Mouse (Mus musculus) intestine, embryonic 16.5 days (tissue): ENCODE measurements around the gene Mrc2. TPM values are rescaled to one million over a fixed set of nuclear protein-coding genes. Genes with fewer than 3 reads are reported as not detected.

Source experiments
- ATAC-seq: fragments of 200-750 bp; cut with Nextera tagmentation; 2 replicates; pipeline ENCODE4 v1.8.0; 2017; ENCODE audit warnings: moderate TSS enrichment, moderate library complexity
- H3K27ac ChIP-seq: fragments of 300-500 bp; sonication (generic); 2 replicates; pipeline ENCODE4 v1.5.1; 2014; ENCODE audit warnings: mild to moderate bottlenecking, low read length
- H3K27me3 ChIP-seq: fragments of 300-500 bp; sonication (generic); replicated peaks from 2 replicates; pipeline ENCODE4 v1.6.1; 2014; ENCODE audit warnings: low read length, control low read depth, mixed read lengths; ENCODE audit not compliant: control insufficient read depth, insufficient read depth
- H3K36me3 ChIP-seq: fragments of 300-500 bp; sonication (generic); 2 replicates; pipeline ENCODE4 v1.6.1; 2014; ENCODE audit warnings: low read length, control low read depth; ENCODE audit not compliant: control insufficient read depth, insufficient read depth
- H3K4me1 ChIP-seq: fragments of 300-500 bp; sonication (generic); 2 replicates; pipeline ENCODE4 v1.6.1; 2014; ENCODE audit warnings: low read length, control low read depth, mixed read lengths; ENCODE audit not compliant: control insufficient read depth, insufficient read depth
- H3K4me2 ChIP-seq: fragments of 300-500 bp; sonication (generic); 2 replicates; pipeline ENCODE4 v1.6.1; 2014; ENCODE audit warnings: low read depth, low read length, control low read depth
- H3K4me3 ChIP-seq: fragments of 300-500 bp; sonication (generic); 2 replicates; pipeline ENCODE4 v1.5.1; 2014; ENCODE audit warnings: mild to moderate bottlenecking, low read length
- H3K9ac ChIP-seq: fragments of 300-500 bp; sonication (generic); 2 replicates; pipeline ENCODE4 v1.6.1; 2014; ENCODE audit warnings: low read depth, low read length
- H3K9me3 ChIP-seq: fragments of 300-500 bp; sonication (generic); 2 replicates; pipeline ENCODE4 v1.6.1; 2016; ENCODE audit warnings: low read length, control low read depth; ENCODE audit not compliant: control insufficient read depth
- WGBS: fragments of 180-500 bp; shearing (Covaris S2); extraction: QIAGEN DNeasy Blood & Tissue Kit; methylation state at CpG from one replicate; pipeline ENCODE4 v1.1.7; 2014; 5-methylcytosine and 5-hydroxymethylcytosine counted together
- polyA plus RNA-seq: library from polyadenylated mRNA; unstranded; fragments of >200 nt; fragmentation: Nextera tagmentation; extraction: Ambion mirVana; gene quantifications from 2 replicates; pipeline ENCODE4 v1.2.1, GENCODE M21; 2015

The Mrc2 gene
- polyA plus RNA-seq, 1 experiment from 2014 or later, result 6.9 TPM

- H3K4me1 ChIP-seq, result 0 out of 2 replicates have a peak, but pooled peaks cover 4% of the 10 kb centered on the region
- no peaks in the 10 kb centered on the region for H3K27me3 ChIP-seq
- 57% methylated on average over 8 of the region's 8 CpGs for WGBS
- no peak overlapping the region for H3K9ac ChIP-seq
- no peaks in the 10 kb centered on the region for H3K36me3 ChIP-seq
- H3K4me3 ChIP-seq, result no peak overlapping the region
- peak; percentile 26; the same call in 1 of the 2 replicates for ATAC-seq
- no peak overlapping the region for H3K27ac ChIP-seq
- H3K4me2 ChIP-seq, result no peak overlapping the region
- no peaks in the 10 kb centered on the region for H3K9me3 ChIP-seq
These were observed 41.6 kb downstream of the Mrc2 start for GRCm38 (mm10) chr11:105333867-105334670.

- no peak for ATAC-seq
- no peaks in the 10 kb centered on the region for H3K27me3 ChIP-seq
- H3K9ac ChIP-seq, result no peak overlapping the region
- no peak overlapping the region for H3K4me3 ChIP-seq
- H3K36me3 ChIP-seq, result no peaks in the 10 kb centered on the region
- H3K4me2 ChIP-seq, result no peak overlapping the region
- no peak overlapping the region for H3K27ac ChIP-seq
- H3K9me3 ChIP-seq, result no peaks in the 10 kb centered on the region
- WGBS, result 76% methylated on average over 12 of the region's 12 CpGs
- H3K4me1 ChIP-seq, result no peaks in the 10 kb centered on the region
These were observed 46.4 kb downstream of the Mrc2 start for GRCm38 (mm10) chr11:105338596-105339390.

GRCm38 (mm10) chr11:105345284-105345683, 52.8 kb downstream of the Mrc2 start:
- peaks cover 3% of the 10 kb centered on the region; the same call in 1 of the 2 replicates for H3K36me3 ChIP-seq
- no peaks in the 10 kb centered on the region for H3K27me3 ChIP-seq
- H3K27ac ChIP-seq, result no peak overlapping the region
- peaks cover 8% of the 10 kb centered on the region for H3K4me1 ChIP-seq
- H3K9ac ChIP-seq, result no peak overlapping the region
- no peak overlapping the region for H3K4me3 ChIP-seq
- WGBS, result 87% methylated on average over 2 of the region's 2 CpGs
- no peak overlapping the region for H3K4me2 ChIP-seq
- H3K9me3 ChIP-seq, result no peaks in the 10 kb centered on the region
- no peak for ATAC-seq

- ATAC-seq, result peak; percentile 75
- H3K4me3 ChIP-seq, result no peak overlapping the region
- 60% methylated on average over 28 of the region's 28 CpGs for WGBS
- no peaks in the 10 kb centered on the region for H3K27me3 ChIP-seq
- H3K4me1 ChIP-seq, result peaks cover 16% of the 10 kb centered on the region
- H3K36me3 ChIP-seq, result peaks cover 3% of the 10 kb centered on the region; the same call in 1 of the 2 replicates
- H3K9me3 ChIP-seq, result no peaks in the 10 kb centered on the region
- no peak overlapping the region for H3K27ac ChIP-seq
- 0 out of 2 replicates have a peak overlapping the region, but pooled peaks have one; percentile 25 for H3K4me2 ChIP-seq
- peak overlapping the region; percentile 29; the same call in 1 of the 2 replicates for H3K9ac ChIP-seq
These were observed 55.0 kb downstream of the Mrc2 start for GRCm38 (mm10) chr11:105347162-105348161.

GRCm38 (mm10) chr11:105348495-105348982, 56.1 kb downstream of the Mrc2 start:
- H3K4me2 ChIP-seq, result no peak overlapping the region
- no peaks in the 10 kb centered on the region for H3K9me3 ChIP-seq
- peaks cover 27% of the 10 kb centered on the region for H3K4me1 ChIP-seq
- H3K4me3 ChIP-seq, result no peak overlapping the region
- no peak overlapping the region for H3K27ac ChIP-seq
- H3K27me3 ChIP-seq, result no peaks in the 10 kb centered on the region
- 88% methylated on average over 9 of the region's 9 CpGs for WGBS
- no peak overlapping the region for H3K9ac ChIP-seq
- no peak for ATAC-seq
- peaks cover 3% of the 10 kb centered on the region; the same call in 1 of the 2 replicates for H3K36me3 ChIP-seq

GRCm38 (mm10) chr11:105349780-105350324, 57.4 kb downstream of the Mrc2 start:
- H3K27me3 ChIP-seq, result no peaks in the 10 kb centered on the region
- no peak overlapping the region for H3K27ac ChIP-seq
- peaks cover 33% of the 10 kb centered on the region for H3K4me1 ChIP-seq
- no peaks in the 10 kb centered on the region for H3K9me3 ChIP-seq
- no peak for ATAC-seq
- H3K36me3 ChIP-seq, result peaks cover 3% of the 10 kb centered on the region; the same call in 1 of the 2 replicates
- no peak overlapping the region for H3K9ac ChIP-seq
- 92% methylated on average over 19 of the region's 19 CpGs for WGBS
- no peak overlapping the region for H3K4me2 ChIP-seq
- H3K4me3 ChIP-seq, result no peak overlapping the region

- Histone ChIP-seq H3K9ac (no peak overlapping the region), H3K27ac (no peak overlapping the region), H3K4me2 (no peak overlapping the region), H3K9me3 (no peaks in the 10 kb centered on the region), H3K36me3 (peaks cover 3% of the 10 kb centered on the region; the same call in 1 of the 2 replicates), H3K4me1 (peaks cover 34% of the 10 kb centered on the region), H3K4me3 (no peak overlapping the region), H3K27me3 (no peaks in the 10 kb centered on the region)
- 88% methylated on average over 7 of the region's 7 CpGs for WGBS
- ATAC-seq, result no peak
These were observed 58.2 kb downstream of the Mrc2 start for GRCm38 (mm10) chr11:105350643-105351042.

- Histone ChIP-seq H3K27ac (peak overlapping the region; percentile 60; the same call in 1 of the 2 replicates), H3K27me3 (no peaks in the 10 kb centered on the region), H3K4me3 (no peak overlapping the region), H3K4me2 (no peak overlapping the region), H3K9me3 (no peaks in the 10 kb centered on the region), H3K36me3 (peaks cover 3% of the 10 kb centered on the region; the same call in 1 of the 2 replicates), H3K4me1 (peaks cover 38% of the 10 kb centered on the region), H3K9ac (no peak overlapping the region)
- WGBS, result 54% methylated on average over 8 of the region's 8 CpGs
- peak; percentile 82 for ATAC-seq
These were observed 59.7 kb downstream of the Mrc2 start for GRCm38 (mm10) chr11:105352152-105352551.
